Mouse (Mus musculus): ENCODE results near the gene D8Ertd738e. TPM values are rescaled to one million over a fixed set of nuclear protein-coding genes. Genes with fewer than 3 reads are reported as not detected.

D8Ertd738e gene
- polyA plus RNA-seq, 1 experiment from 2014 or later = 304 TPM

- Histone ChIP-seq H3K9ac (ENCODE audit: low read length) (no peak overlapping the region), H3K36me3 (ENCODE audit: control insufficient read depth, insufficient read depth, low read length) (peaks cover 11% of the 10 kb centered on the region; the same call in 1 of the 2 replicates), H3K27me3 (ENCODE audit: control insufficient read depth, insufficient read depth, low read length) (no peaks in the 10 kb centered on the region), H3K9me3 (ENCODE audit: control insufficient read depth, low read length) (no peaks in the 10 kb centered on the region), H3K4me2 (no peak overlapping the region), H3K27ac (ENCODE audit: low read depth, low read length) (no peak overlapping the region), H3K4me1 (ENCODE audit: control insufficient read depth, insufficient read depth, low read length) (no peaks in the 10 kb centered on the region; the same call in none of the 2 replicates), H3K4me3 (ENCODE audit: low read depth, low read length) (no peak overlapping the region)
- WGBS = 63% methylated on average over 6 of the region's 6 CpGs
- ATAC-seq (ENCODE audit: low FRiP score) (no peak), DNase-seq (ENCODE audit: low spot score, missing footprints) (no peak)
Observed at GRCm38 (mm10) chr8:84241167-84241566, 8.4 kb downstream of the D8Ertd738e start.

- Histone ChIP-seq H3K4me2 (peak overlapping the region; percentile 76), H3K4me1 (ENCODE audit: control insufficient read depth, insufficient read depth, low read length) (peaks cover 13% of the 10 kb centered on the region), H3K27ac (ENCODE audit: low read depth, low read length) (peak overlapping the region; percentile 67; the same call in 1 of the 2 replicates), H3K9me3 (ENCODE audit: control insufficient read depth, low read length) (no peaks in the 10 kb centered on the region), H3K36me3 (ENCODE audit: control insufficient read depth, insufficient read depth, low read length) (peaks cover 2% of the 10 kb centered on the region), H3K4me3 (ENCODE audit: low read depth, low read length) (peak overlapping the region; percentile 48), H3K9ac (ENCODE audit: low read length) (peak overlapping the region; percentile 73), H3K27me3 (ENCODE audit: control insufficient read depth, insufficient read depth, low read length) (no peaks in the 10 kb centered on the region)
- DNase-seq (ENCODE audit: low spot score, missing footprints) (no peak), ATAC-seq (ENCODE audit: low FRiP score) (peak; percentile 5; the same call in 1 of the 2 replicates)
- WGBS = 24% methylated on average over 19 of the region's 19 CpGs
Observed at GRCm38 (mm10) chr8:84237542-84238229, 11.8 kb downstream of the D8Ertd738e start.

GRCm38 (mm10) chr8:84236998-84237473 lies 12.5 kb downstream of the D8Ertd738e start, which contains the start of gene Zswim4:
Zswim4 (minus strand) TSS chr8:84237055.
- WGBS = under 1% methylated on average over 35 of the region's 35 CpGs
- peak; percentile 100 for DNase-seq (ENCODE audit: low spot score, missing footprints)
- peak; percentile 98 for ATAC-seq (ENCODE audit: low FRiP score)
- Histone ChIP-seq H3K9me3 (ENCODE audit: control insufficient read depth, low read length) (no peaks in the 10 kb centered on the region), H3K36me3 (ENCODE audit: control insufficient read depth, insufficient read depth, low read length) (peaks cover 2% of the 10 kb centered on the region), H3K27me3 (ENCODE audit: control insufficient read depth, insufficient read depth, low read length) (no peaks in the 10 kb centered on the region), H3K4me1 (ENCODE audit: control insufficient read depth, insufficient read depth, low read length) (peaks cover 13% of the 10 kb centered on the region), H3K9ac (ENCODE audit: low read length) (peak within 1 kb of the TSS; percentile 97), H3K4me3 (ENCODE audit: low read depth, low read length) (peak within 1 kb of the TSS; percentile 68), H3K4me2 (peak within 1 kb of the TSS; percentile 91), H3K27ac (ENCODE audit: low read depth, low read length) (peak within 1 kb of the TSS; percentile 67; the same call in 1 of the 2 replicates)

- ATAC-seq (ENCODE audit: low FRiP score) (peak; percentile 29), DNase-seq (ENCODE audit: low spot score, missing footprints) (peak; percentile 86)
- Histone ChIP-seq H3K4me1 (ENCODE audit: control insufficient read depth, insufficient read depth, low read length) (peaks cover 13% of the 10 kb centered on the region), H3K9me3 (ENCODE audit: control insufficient read depth, low read length) (no peaks in the 10 kb centered on the region), H3K9ac (ENCODE audit: low read length) (peak overlapping the region; percentile 97), H3K27ac (ENCODE audit: low read depth, low read length) (no peak overlapping the region), H3K4me3 (ENCODE audit: low read depth, low read length) (peak overlapping the region; percentile 68), H3K4me2 (peak overlapping the region; percentile 91), H3K36me3 (ENCODE audit: control insufficient read depth, insufficient read depth, low read length) (peaks cover 2% of the 10 kb centered on the region), H3K27me3 (ENCODE audit: control insufficient read depth, insufficient read depth, low read length) (no peaks in the 10 kb centered on the region)
- under 1% methylated on average over 30 of the region's 30 CpGs for WGBS
Observed at GRCm38 (mm10) chr8:84236410-84236997, 13.0 kb downstream of the D8Ertd738e start.

GRCm38 (mm10) chr8:84235746-84236409 lies 13.6 kb downstream of the D8Ertd738e start:
- Histone ChIP-seq H3K9me3 (ENCODE audit: control insufficient read depth, low read length) (no peaks in the 10 kb centered on the region), H3K4me2 (peak overlapping the region; percentile 91), H3K27me3 (ENCODE audit: control insufficient read depth, insufficient read depth, low read length) (no peaks in the 10 kb centered on the region), H3K27ac (ENCODE audit: low read depth, low read length) (no peak overlapping the region), H3K9ac (ENCODE audit: low read length) (peak overlapping the region; percentile 97), H3K4me1 (ENCODE audit: control insufficient read depth, insufficient read depth, low read length) (peaks cover 13% of the 10 kb centered on the region), H3K36me3 (ENCODE audit: control insufficient read depth, insufficient read depth, low read length) (peaks cover 2% of the 10 kb centered on the region), H3K4me3 (ENCODE audit: low read depth, low read length) (peak overlapping the region; percentile 68)
- DNase-seq (ENCODE audit: low spot score, missing footprints) = no peak
- 38% methylated on average over 10 of the region's 10 CpGs for WGBS
- no peak for ATAC-seq (ENCODE audit: low FRiP score)

- no peak overlapping the region for H3K4me3 ChIP-seq (ENCODE audit: low read depth, low read length)
- DNase-seq (ENCODE audit: low spot score, missing footprints) (no peak), ATAC-seq (ENCODE audit: low FRiP score) (no peak)
- H3K36me3 ChIP-seq (ENCODE audit: control insufficient read depth, insufficient read depth, low read length) = peaks cover 20% of the 10 kb centered on the region
- H3K9me3 ChIP-seq (ENCODE audit: control insufficient read depth, low read length) = no peaks in the 10 kb centered on the region
- no peaks in the 10 kb centered on the region for H3K27me3 ChIP-seq (ENCODE audit: control insufficient read depth, insufficient read depth, low read length)
- no peak overlapping the region for H3K27ac ChIP-seq (ENCODE audit: low read depth, low read length)
- no peak overlapping the region for H3K4me2 ChIP-seq
- H3K4me1 ChIP-seq (ENCODE audit: control insufficient read depth, insufficient read depth, low read length) = peaks cover 13% of the 10 kb centered on the region
- H3K9ac ChIP-seq (ENCODE audit: low read length) = no peak overlapping the region
- 89% methylated on average over 2 of the region's 2 CpGs for WGBS
Observed at GRCm38 (mm10) chr8:84233055-84233454, 16.5 kb downstream of the D8Ertd738e start.

- no peaks in the 10 kb centered on the region for H3K9me3 ChIP-seq (ENCODE audit: control insufficient read depth, low read length)
- whole genome bisulfite sequencing = 73% methylated on average over 17 of the region's 17 CpGs
- DNase-seq (ENCODE audit: low spot score, missing footprints) = no peak
- H3K4me2 ChIP-seq = no peak overlapping the region
- H3K27me3 ChIP-seq (ENCODE audit: control insufficient read depth, insufficient read depth, low read length) = no peaks in the 10 kb centered on the region
- no peak overlapping the region for H3K27ac ChIP-seq (ENCODE audit: low read depth, low read length)
- ATAC-seq (ENCODE audit: low FRiP score) = no peak
- peaks cover 9% of the 10 kb centered on the region for H3K4me1 ChIP-seq (ENCODE audit: control insufficient read depth, insufficient read depth, low read length)
- H3K9ac ChIP-seq (ENCODE audit: low read length) = no peak overlapping the region
- H3K36me3 ChIP-seq (ENCODE audit: control insufficient read depth, insufficient read depth, low read length) = peaks cover 25% of the 10 kb centered on the region
- H3K4me3 ChIP-seq (ENCODE audit: low read depth, low read length) = no peak overlapping the region
Observed at GRCm38 (mm10) chr8:84230735-84231134, 18.8 kb downstream of the D8Ertd738e start.

GRCm38 (mm10) chr8:84223322-84224029 lies 26.0 kb downstream of the D8Ertd738e start:
- peaks cover 36% of the 10 kb centered on the region for H3K36me3 ChIP-seq (ENCODE audit: control insufficient read depth, insufficient read depth, low read length)
- H3K9ac ChIP-seq (ENCODE audit: low read length) = no peak overlapping the region
- H3K4me2 ChIP-seq = no peak overlapping the region
- no peaks in the 10 kb centered on the region for H3K4me1 ChIP-seq (ENCODE audit: control insufficient read depth, insufficient read depth, low read length)
- WGBS = 77% methylated on average over 21 of the region's 21 CpGs
- ATAC-seq (ENCODE audit: low FRiP score) (no peak), DNase-seq (ENCODE audit: low spot score, missing footprints) (no peak)
- no peak overlapping the region for H3K4me3 ChIP-seq (ENCODE audit: low read depth, low read length)
- H3K9me3 ChIP-seq (ENCODE audit: control insufficient read depth, low read length) = no peaks in the 10 kb centered on the region
- H3K27me3 ChIP-seq (ENCODE audit: control insufficient read depth, insufficient read depth, low read length) = no peaks in the 10 kb centered on the region
- no peak overlapping the region for H3K27ac ChIP-seq (ENCODE audit: low read depth, low read length)
